Mouse (Mus musculus) gastrocnemius, postnatal 25 days (tissue): ENCODE measurements at regions not wholly inside any gene's neighbourhood (a gene's known extent, or its start where the extent isn't known, plus 50 kb on each side); places are given as distances from the start of the nearest gene placed in this dataset.

Experiments
- DNase-seq: peaks from one replicate; pipeline ENCODE4 v3.0.0; 2022

GRCm38 (mm10) chr5:37897501-37897900 is 73.1 kb upstream of the Msx1 start:
- no peak for DNase-seq

- no peak for DNase-seq
These were observed 71.3 kb upstream of the Msx1 start for GRCm38 (mm10) chr5:37895441-37896336.

GRCm38 (mm10) chr5:37893639-37894550 is 69.5 kb upstream of the Msx1 start:
- DNase-seq: no peak

- no peak for DNase-seq
These were observed 66.3 kb upstream of the Msx1 start for GRCm38 (mm10) chr5:37890641-37891040.

- DNase-seq: peak; percentile 31
These were observed 55.4 kb upstream of the Msx1 start for GRCm38 (mm10) chr5:37879668-37880380.

GRCm38 (mm10) chr5:37876240-37876639 is 51.9 kb upstream of the Msx1 start:
- DNase-seq: no peak

GRCm38 (mm10) chr5:37875452-37875851 is 51.1 kb upstream of the Msx1 start:
- no peak for DNase-seq

- DNase-seq: peak; percentile 38
These were observed 50.5 kb upstream of the Msx1 start for GRCm38 (mm10) chr5:37874784-37875281.
